Mouse (Mus musculus): Measurements from ENCODE around the gene Arl3. TPM values are rescaled to one million over a fixed set of nuclear protein-coding genes. Genes with fewer than 3 reads are reported as not detected.
"Not testable (repeated sequence)": the region's sequence is repeated elsewhere in the genome, so short reads cannot be mapped to it uniquely, and the experiment has no call there.

Arl3 gene
- polyA plus RNA-seq, 1 experiment from 2014 or later, result 91.8 TPM

DNA sequence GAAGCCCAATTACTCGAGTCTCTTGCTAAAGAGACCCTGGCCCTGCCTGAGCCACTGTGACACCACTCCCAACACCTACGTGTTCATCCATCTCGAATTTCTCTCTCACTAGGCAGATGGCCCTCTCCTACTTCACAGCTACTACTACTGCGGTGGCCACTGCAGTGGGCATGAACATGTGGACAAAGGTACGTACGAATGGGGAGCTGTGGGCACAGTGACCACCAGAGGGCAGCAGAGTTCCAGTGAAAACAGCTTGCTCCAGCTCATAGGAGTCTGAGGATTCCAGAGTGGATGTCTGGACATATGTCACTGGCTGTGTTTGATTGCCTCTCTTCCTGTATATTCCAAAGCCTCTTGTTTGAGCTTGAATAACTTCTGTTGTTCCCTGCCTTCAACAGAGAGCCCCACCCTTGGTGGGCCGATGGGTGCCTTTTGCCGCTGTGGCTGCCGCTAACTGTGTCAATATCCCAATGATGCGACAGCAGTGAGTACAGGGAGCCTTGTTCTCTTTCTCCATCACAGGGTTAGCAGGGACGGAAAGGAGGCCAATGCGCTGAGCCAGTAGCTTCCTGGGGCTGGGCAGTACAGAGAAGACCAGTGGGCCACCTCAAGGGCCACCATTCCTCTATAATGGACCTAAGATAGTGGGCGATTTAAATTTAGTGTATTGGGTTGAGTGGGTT lies 15.0 kb upstream of the Arl3 start:
- WGBS, result 63% methylated on average over 13 of the region's 13 CpGs
- peak; percentile 28; the same call in 1 of the 2 replicates for ATAC-seq (replicated peaks; ENCODE audit: insufficient number of reproducible peaks, insufficient read depth, low FRiP score, low read depth)
- Histone ChIP-seq H3K4me2 (no peak overlapping the region), H3K27me3 (no peaks in the 10 kb centered on the region), H3K9ac (no peak overlapping the region), H3K4me1 (replicated peaks) (no peaks in the 10 kb centered on the region), H3K36me3 (peaks cover 16% of the 10 kb centered on the region; the same call in 1 of the 2 replicates), H3K27ac (no peak overlapping the region), H3K4me3 (no peak overlapping the region), H3K9me3 (replicated peaks) (no peaks in the 10 kb centered on the region)

DNA sequence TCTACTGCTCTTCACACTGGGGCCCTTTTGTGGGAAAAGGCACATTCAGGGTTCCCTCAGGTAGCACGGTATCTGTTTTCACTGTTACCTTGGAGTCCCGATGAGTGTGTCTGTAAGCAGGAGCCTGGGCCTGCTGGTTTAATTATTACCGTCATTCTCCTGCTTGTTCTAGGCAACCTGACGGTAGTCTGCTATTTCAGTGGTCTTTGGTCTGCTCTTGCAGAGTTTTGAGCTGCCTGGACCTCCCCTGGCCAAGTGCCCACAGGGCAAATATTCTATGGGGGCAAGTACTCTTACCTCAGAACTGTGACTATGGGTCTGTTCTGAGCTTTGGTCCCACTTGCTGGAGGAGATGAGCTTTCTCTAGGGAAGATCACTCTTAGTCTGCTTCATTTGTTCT lies 2.2 kb upstream of the Arl3 start:
- H3K36me3 ChIP-seq, result no peaks in the 10 kb centered on the region
- H3K4me1 ChIP-seq (replicated peaks), result peaks cover 26% of the 10 kb centered on the region
- no peak overlapping the region for H3K27ac ChIP-seq
- H3K9ac ChIP-seq, result no peak overlapping the region
- no peak for ATAC-seq (replicated peaks; ENCODE audit: insufficient number of reproducible peaks, insufficient read depth, low FRiP score, low read depth)
- WGBS, result 60% methylated on average over 4 of the region's 4 CpGs
- no peak overlapping the region for H3K4me2 ChIP-seq
- no peak overlapping the region for H3K4me3 ChIP-seq
- H3K9me3 ChIP-seq (replicated peaks), result no peaks in the 10 kb centered on the region
- no peaks in the 10 kb centered on the region for H3K27me3 ChIP-seq

- peak overlapping the region; percentile 68 for H3K4me3 ChIP-seq
- H3K4me2 ChIP-seq, result peak overlapping the region; percentile 89
- H3K9ac ChIP-seq, result peak overlapping the region; percentile 70
- H3K36me3 ChIP-seq, result no peaks in the 10 kb centered on the region
- H3K27ac ChIP-seq, result no peak overlapping the region
- H3K27me3 ChIP-seq, result no peaks in the 10 kb centered on the region
- no peaks in the 10 kb centered on the region for H3K9me3 ChIP-seq (replicated peaks)
- ATAC-seq (replicated peaks; ENCODE audit: insufficient number of reproducible peaks, insufficient read depth, low FRiP score, low read depth), result no peak
- 44% methylated on average over 6 of the region's 6 CpGs for WGBS
- H3K4me1 ChIP-seq (replicated peaks), result peaks cover 29% of the 10 kb centered on the region
These were observed 992 bp upstream of the Arl3 start for GRCm38 (mm10) chr19:46573990-46574389.

- no peaks in the 10 kb centered on the region for H3K27me3 ChIP-seq
- ATAC-seq (replicated peaks; ENCODE audit: insufficient number of reproducible peaks, insufficient read depth, low FRiP score, low read depth), result peak; percentile 10; the same call in 1 of the 2 replicates
- 0% methylated on average over 17 of the region's 17 CpGs for WGBS
These were observed 450 bp downstream of the Arl3 start for GRCm38 (mm10) chr19:46572548-46572947.

DNA sequence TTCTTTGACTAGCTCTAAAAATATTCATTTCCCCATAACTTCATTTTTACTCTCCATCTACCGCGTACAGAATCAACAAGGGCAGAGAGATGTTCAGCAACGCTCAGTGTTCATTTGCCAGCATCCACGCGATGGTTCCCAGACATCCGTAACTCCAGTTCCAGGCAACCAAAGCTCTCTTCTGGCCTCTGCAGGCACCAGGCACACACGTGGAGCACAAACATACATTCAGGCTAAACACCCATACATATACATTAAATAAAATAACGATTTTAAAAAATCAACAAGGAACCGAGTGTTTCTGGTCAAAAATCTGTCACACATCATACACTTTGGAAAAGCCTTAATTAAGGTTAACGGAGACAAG lies 1.1 kb downstream of the Arl3 start:
- peak overlapping the region; percentile 89 for H3K4me2 ChIP-seq
- H3K27me3 ChIP-seq, result no peaks in the 10 kb centered on the region
- H3K4me3 ChIP-seq, result peak overlapping the region; percentile 68
- H3K9me3 ChIP-seq (replicated peaks), result no peaks in the 10 kb centered on the region
- no peaks in the 10 kb centered on the region for H3K36me3 ChIP-seq
- peak overlapping the region; percentile 59; the same call in 1 of the 2 replicates for H3K9ac ChIP-seq
- ATAC-seq (replicated peaks; ENCODE audit: insufficient number of reproducible peaks, insufficient read depth, low FRiP score, low read depth), result no peak
- 30% methylated on average over 10 of the region's 10 CpGs for WGBS
- peak overlapping the region; percentile 43 for H3K27ac ChIP-seq
- H3K4me1 ChIP-seq (replicated peaks), result peaks cover 20% of the 10 kb centered on the region

More at GRCm38 (mm10) chr19:46572548-46572947, 450 bp downstream of the Arl3 start:
- H3K4me2 ChIP-seq, result peak overlapping the region; percentile 89
- peak overlapping the region; percentile 68 for H3K4me3 ChIP-seq
- peak overlapping the region; percentile 43 for H3K27ac ChIP-seq
- H3K9me3 ChIP-seq (replicated peaks), result no peaks in the 10 kb centered on the region
- no peaks in the 10 kb centered on the region for H3K36me3 ChIP-seq
- H3K9ac ChIP-seq, result peak overlapping the region; percentile 59
- peaks cover 20% of the 10 kb centered on the region for H3K4me1 ChIP-seq (replicated peaks)

- peak overlapping the region; percentile 89 for H3K4me2 ChIP-seq
- H3K4me1 ChIP-seq (replicated peaks), result peaks cover 20% of the 10 kb centered on the region
- H3K27me3 ChIP-seq; H3K9ac ChIP-seq; H3K27ac ChIP-seq; ATAC-seq (replicated peaks; ENCODE audit: insufficient number of reproducible peaks, insufficient read depth, low FRiP score, low read depth); H3K36me3 ChIP-seq; H3K9me3 ChIP-seq (replicated peaks): not testable (repeated sequence)
- peak overlapping the region; percentile 68; the same call in 1 of the 2 replicates for H3K4me3 ChIP-seq
- 75% methylated on average over 3 of the region's 3 CpGs for WGBS
These were observed 1.7 kb downstream of the Arl3 start for GRCm38 (mm10) chr19:46571211-46571877.

GRCm38 (mm10) chr19:46564043-46564462 lies 8.9 kb downstream of the Arl3 start:
- Histone ChIP-seq H3K4me2 (no peak overlapping the region), H3K4me1 (replicated peaks) (peaks cover 21% of the 10 kb centered on the region), H3K27me3 (no peaks in the 10 kb centered on the region), H3K9ac (no peak overlapping the region; the same call in 1 of the 2 replicates), H3K4me3 (no peak overlapping the region), H3K9me3 (replicated peaks) (no peaks in the 10 kb centered on the region), H3K36me3 (no peaks in the 10 kb centered on the region), H3K27ac (peak overlapping the region; percentile 52; the same call in 1 of the 2 replicates)
- no peak for ATAC-seq (replicated peaks; ENCODE audit: insufficient number of reproducible peaks, insufficient read depth, low FRiP score, low read depth)
- 74% methylated on average over 14 of the region's 14 CpGs for WGBS

DNA sequence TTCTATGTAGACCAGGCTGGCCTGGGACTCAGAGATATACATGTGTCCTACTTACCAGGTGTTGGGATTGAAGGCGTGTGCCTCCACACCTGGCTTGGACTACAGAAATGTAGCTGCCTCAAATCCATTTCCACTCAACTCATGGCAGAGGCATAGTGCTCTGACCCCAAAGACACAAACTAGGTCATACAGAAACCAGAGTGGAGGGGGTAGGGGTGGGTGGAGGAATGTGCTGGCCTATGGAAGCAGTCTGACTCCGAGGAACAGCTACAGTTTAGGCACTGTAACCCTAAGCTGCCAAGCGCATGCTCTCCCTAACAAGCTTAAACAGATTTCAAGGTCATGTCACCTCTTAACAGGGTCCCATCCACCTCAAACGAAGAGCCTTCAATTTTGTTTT lies 9.4 kb downstream of the Arl3 start:
- Histone ChIP-seq H3K4me2 (no peak overlapping the region), H3K9ac (no peak overlapping the region), H3K4me1 (replicated peaks) (peaks cover 21% of the 10 kb centered on the region), H3K9me3 (replicated peaks) (no peaks in the 10 kb centered on the region), H3K27me3 (no peaks in the 10 kb centered on the region), H3K36me3 (no peaks in the 10 kb centered on the region), H3K4me3 (no peak overlapping the region), H3K27ac (peak overlapping the region; percentile 52)
- WGBS, result 63% methylated on average over 4 of the region's 4 CpGs
- ATAC-seq (replicated peaks; ENCODE audit: insufficient number of reproducible peaks, insufficient read depth, low FRiP score, low read depth), result no peak

GRCm38 (mm10) chr19:46562581-46563515 lies 10.2 kb downstream of the Arl3 start:
- H3K4me2 ChIP-seq, result peak overlapping the region; percentile 23; the same call in 1 of the 2 replicates

DNA sequence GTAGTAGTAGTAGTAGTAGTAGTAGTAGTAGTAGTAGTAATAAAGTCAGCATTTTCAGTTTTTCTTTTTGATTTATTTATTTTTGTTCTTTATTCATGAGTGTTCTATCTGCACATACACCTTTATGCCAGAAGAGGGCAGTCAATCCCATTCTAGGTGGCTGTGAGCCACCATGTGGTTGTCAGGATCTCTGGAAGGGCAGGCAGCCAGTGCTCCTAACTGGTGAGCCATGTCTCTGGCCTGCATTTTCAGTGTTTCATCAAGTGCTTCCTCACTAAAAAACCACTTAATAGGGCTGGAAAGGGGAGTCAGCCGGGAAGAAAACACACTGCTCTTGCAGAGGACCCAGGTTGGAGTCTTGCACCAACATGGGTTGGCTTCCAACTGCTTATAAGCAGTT lies 10.9 kb downstream of the Arl3 start:
- Histone ChIP-seq H3K27me3 (no peaks in the 10 kb centered on the region), H3K4me2 (no peak overlapping the region), H3K4me1 (replicated peaks) (peaks cover 21% of the 10 kb centered on the region), H3K4me3 (no peak overlapping the region), H3K9ac (no peak overlapping the region), H3K27ac (peak overlapping the region; percentile 52), H3K36me3 (no peaks in the 10 kb centered on the region; the same call in 1 of the 2 replicates), H3K9me3 (replicated peaks) (no peaks in the 10 kb centered on the region)
- ATAC-seq (replicated peaks; ENCODE audit: insufficient number of reproducible peaks, insufficient read depth, low FRiP score, low read depth), result no peak
- WGBS, result 29% methylated on average over 1 of the region's 1 CpGs

More at GRCm38 (mm10) chr19:46562581-46563515, 10.2 kb downstream of the Arl3 start:
- peak; percentile 49; the same call in 1 of the 2 replicates for ATAC-seq (replicated peaks; ENCODE audit: insufficient number of reproducible peaks, insufficient read depth, low FRiP score, low read depth)
- no peaks in the 10 kb centered on the region for H3K9me3 ChIP-seq (replicated peaks)
- peak overlapping the region; percentile 52 for H3K27ac ChIP-seq
- no peak overlapping the region for H3K4me3 ChIP-seq
- no peak overlapping the region for H3K9ac ChIP-seq
- no peaks in the 10 kb centered on the region for H3K27me3 ChIP-seq
- H3K36me3 ChIP-seq, result no peaks in the 10 kb centered on the region
- peaks cover 21% of the 10 kb centered on the region for H3K4me1 ChIP-seq (replicated peaks)
- 54% methylated on average over 14 of the region's 14 CpGs for WGBS

- H3K9me3 ChIP-seq (replicated peaks), result no peaks in the 10 kb centered on the region
- 69% methylated on average over 12 of the region's 12 CpGs for WGBS
- H3K27me3 ChIP-seq, result no peaks in the 10 kb centered on the region
- H3K4me1 ChIP-seq (replicated peaks), result peaks cover 17% of the 10 kb centered on the region
- no peak overlapping the region for H3K9ac ChIP-seq
- H3K36me3 ChIP-seq, result peaks cover 18% of the 10 kb centered on the region
- H3K27ac ChIP-seq, result no peak overlapping the region
- no peak overlapping the region for H3K4me3 ChIP-seq
- ATAC-seq (replicated peaks; ENCODE audit: insufficient number of reproducible peaks, insufficient read depth, low FRiP score, low read depth), result no peak
- H3K4me2 ChIP-seq, result no peak overlapping the region
These were observed 14.4 kb downstream of the Arl3 start for GRCm38 (mm10) chr19:46558631-46559030.
